In genomic region chr8:83205907-83206306, GRCm38 (mm10) we compare ENCODE assay signal across 16 mouse cellular contexts. TPM values are rescaled to one million over a fixed set of nuclear protein-coding genes. Genes with fewer than 3 reads are reported as not detected.
DNase-seq lines count a peak whose midpoint lies in the region; ATAC-seq and TF ChIP-seq lines count a peak whose summit lies in the region.
"Had no signal": no experiment of that assay in that cellular context is flagged by ENCODE, and none has a peak within 500 bp of the region (broad histone marks: within the 10 kb centered on the region; RNA-seq: fewer than 3 reads in every experiment).

No protein-coding gene starts in this region.

- peaks cover under 1% of the 10 kb centered on the region; the same call in 1 of the 2 replicates for H3K4me1 ChIP-seq in lung, postnatal 0 days (ENCODE audit: insufficient read depth, low read depth, low read length)
- H3K4me1 ChIP-seq: limb, embryonic 12.5 days; liver, embryonic 15.5 days had no signal

- TF ChIP-seq POLR2A in brain, embryonic 14.5 days (IDR thresholded peaks at IDR 0.05; ENCODE audit: borderline replicate concordance, extremely low read depth, insufficient read depth, insufficient read length, poor library complexity, severe bottlenecking), result no peak

- peak; percentile 40 to 61 for DNase-seq in layer of hippocampus, adult 18-20 months (ENCODE audit: low spot score in 2 of 2)
- DNase-seq in layer of hippocampus, postnatal 25 days (ENCODE audit: extremely low spot score in 1 of 2, low spot score in 1 of 2), result no peak
- DNase-seq in MN1 (ENCODE audit: low spot score), result peak; percentile 55
- peak; percentile 59 for DNase-seq in brain, embryonic 14.5 days (ENCODE audit: low read depth)
- peak; percentile 57 to 68 for DNase-seq in left cerebral cortex, adult 9 months (ENCODE audit: low spot score in 2 of 2)
- DNase-seq in embryo, embryonic 10 days (ENCODE audit: low spot score), result no peak
- DNase-seq in kidney, postnatal 10 days, result no peak
- DNase-seq in lung, postnatal 0 days (ENCODE audit: low spot score), result no peak
- DNase-seq: cerebellum, adult 8-10 months; heart, postnatal 10 days; kidney, postnatal 25 days; midbrain, embryonic 14.5 days; spleen, adult 18-20 months had no signal

- TF ChIP-seq CTCF in brain, embryonic 14.5 days (IDR thresholded peaks at IDR 0.05; ENCODE audit: borderline replicate concordance, extremely low read depth, insufficient read depth, insufficient read length), result no peak
- no peak for TF ChIP-seq CTCF in lung, postnatal 0 days (IDR thresholded peaks at IDR 0.05)

- no peak for TF ChIP-seq EP300 in lung, postnatal 0 days (IDR thresholded peaks at IDR 0.05)

- no peak overlapping the region for H3K27ac ChIP-seq in lung, postnatal 0 days (ENCODE audit: low read length)
- H3K27ac ChIP-seq: limb, embryonic 12.5 days; liver, embryonic 15.5 days had no signal

- H3K4me3 ChIP-seq in lung, postnatal 0 days (ENCODE audit: low read depth, low read length), result no peak overlapping the region
- H3K4me3 ChIP-seq: limb, embryonic 12.5 days; liver, embryonic 15.5 days had no signal

- 46% methylated on average over 7 of the region's 7 CpGs for WGBS in lung, postnatal 0 days

- no peaks in the 10 kb centered on the region for H3K9me3 ChIP-seq in lung, postnatal 0 days (ENCODE audit: low read length)
- H3K9me3 ChIP-seq: limb, embryonic 12.5 days; liver, embryonic 15.5 days had no signal

- no peak for ATAC-seq in lung, postnatal 0 days
- ATAC-seq: Patski had no signal

- H3K27me3 ChIP-seq in lung, postnatal 0 days (replicated peaks; ENCODE audit: insufficient read depth, low read length), result no peaks in the 10 kb centered on the region
- H3K27me3 ChIP-seq: limb, embryonic 12.5 days; liver, embryonic 15.5 days; Patski had no signal

- no peaks in the 10 kb centered on the region for H3K36me3 ChIP-seq in lung, postnatal 0 days (ENCODE audit: insufficient read depth, low read length)
- H3K36me3 ChIP-seq: limb, embryonic 12.5 days; liver, embryonic 15.5 days had no signal

- H3K4me2 ChIP-seq in lung, postnatal 0 days (replicated peaks; ENCODE audit: low read depth, low read length), result no peak overlapping the region
- H3K4me2 ChIP-seq: limb, embryonic 12.5 days; liver, embryonic 15.5 days had no signal

- H3K9ac ChIP-seq in lung, postnatal 0 days (replicated peaks; ENCODE audit: low read depth), result no peak overlapping the region
- H3K9ac ChIP-seq: limb, embryonic 12.5 days; liver, embryonic 15.5 days had no signal

RNA-seq across cellular contexts. Expression of gene Gm10645, which starts 39.9 kb away (rescaled TPM):
- total RNA-seq in layer of hippocampus, adult 18-20 months (2021), result 1 to 10 TPM in 1 of 2 experiments, under 1 TPM in 1; 0.79 to 1.4 TPM
- 1 to 10 TPM; 1.2 TPM for total RNA-seq in layer of hippocampus, postnatal 25 days (2021)
- polyA plus RNA-seq in brain, embryonic 14.5 days (2012; rRNA removed), result 1.6 and 3.0 TPM in 2 replicates
- polyA plus RNA-seq in lung, postnatal 0 days (2015; fragmentation: Nextera tagmentation; extraction: Ambion mirVana), result 1.0 and 1.4 TPM in 2 replicates

RNA-seq across cellular contexts. Expression of gene Tbc1d9, which starts 40.8 kb away (rescaled TPM):
- total RNA-seq in layer of hippocampus, adult 18-20 months (2021), result 10 to 100 TPM; 61.2 to 65.3 TPM
- total RNA-seq in layer of hippocampus, postnatal 25 days (2021), result 10 to 100 TPM; 66.7 to 70.1 TPM
- polyA plus RNA-seq in brain, embryonic 14.5 days (2012; rRNA removed), result 48.5 and 75.7 TPM in 2 replicates
- polyA plus RNA-seq in lung, postnatal 0 days (2015; fragmentation: Nextera tagmentation; extraction: Ambion mirVana), result 1.8 TPM in 2 replicates

Comparison
In these comparisons a context has a peak if more than half of its experiments do, and no peak if none do; other contexts are left out.
1. DNase-seq: peak in layer of hippocampus, adult 18-20 months (2 of 2), MN1 (single experiment), brain, embryonic 14.5 days (single experiment) and left cerebral cortex, adult 9 months (2 of 2); none in layer of hippocampus, postnatal 25 days (0 of 2), embryo, embryonic 10 days (single experiment), kidney, postnatal 10 days (single experiment) and lung, postnatal 0 days (single experiment).